Mouse (Mus musculus): ENCODE measurements around the gene Zzef1. TPM values are rescaled to one million over a fixed set of nuclear protein-coding genes. Genes with fewer than 3 reads are reported as not detected.

The Zzef1 gene
- polyA plus RNA-seq, 1 experiment from 2014 or later: 11.7 TPM

- Histone ChIP-seq H3K9ac (ENCODE audit: low read depth, low read length) (no peak overlapping the region), H3K4me3 (ENCODE audit: low read depth, low read length) (no peak overlapping the region), H3K4me1 (replicated peaks; ENCODE audit: control insufficient read depth, insufficient read depth, low read length) (peaks cover 33% of the 10 kb centered on the region), H3K27ac (ENCODE audit: low read depth, low read length) (no peak overlapping the region), H3K36me3 (ENCODE audit: control insufficient read depth, insufficient read depth, low read length) (no peaks in the 10 kb centered on the region), H3K9me3 (ENCODE audit: control insufficient read depth, low read length) (no peaks in the 10 kb centered on the region), H3K27me3 (replicated peaks; ENCODE audit: control insufficient read depth, insufficient read depth, low read length) (peaks cover 25% of the 10 kb centered on the region), H3K4me2 (no peak overlapping the region)
- no peak for DNase-seq (ENCODE audit: low spot score)
- WGBS: 30% methylated on average over 2 of the region's 2 CpGs
- ATAC-seq (replicated peaks; ENCODE audit: low FRiP score): no peak
Measured at GRCm38 (mm10) chr11:72957318-72957717, 161.3 kb downstream of the Zzef1 start.

GRCm38 (mm10) chr11:72959924-72960679 is 164.1 kb downstream of the Zzef1 start:
- H3K9me3 ChIP-seq (ENCODE audit: control insufficient read depth, low read length): no peaks in the 10 kb centered on the region
- 28% methylated on average over 15 of the region's 15 CpGs for WGBS

GRCm38 (mm10) chr11:72960723-72961071 is 164.7 kb downstream of the Zzef1 start:
- ATAC-seq (replicated peaks; ENCODE audit: low FRiP score) (0 out of 2 replicates have a peak, but pooled peaks have one; percentile 1), DNase-seq (ENCODE audit: low spot score) (no peak)
- peak overlapping the region; percentile 57 for H3K9ac ChIP-seq (ENCODE audit: low read depth, low read length)

More at GRCm38 (mm10) chr11:72959924-72960679, 164.1 kb downstream of the Zzef1 start:
- H3K27ac ChIP-seq (ENCODE audit: low read depth, low read length): no peak overlapping the region
- H3K4me1 ChIP-seq (replicated peaks; ENCODE audit: control insufficient read depth, insufficient read depth, low read length): peaks cover 31% of the 10 kb centered on the region
- H3K4me2 ChIP-seq: peak overlapping the region; percentile 88
- DNase-seq (ENCODE audit: low spot score) (no peak), ATAC-seq (replicated peaks; ENCODE audit: low FRiP score) (no peak)
- no peaks in the 10 kb centered on the region for H3K36me3 ChIP-seq (ENCODE audit: control insufficient read depth, insufficient read depth, low read length)
- H3K27me3 ChIP-seq (replicated peaks; ENCODE audit: control insufficient read depth, insufficient read depth, low read length): peaks cover 30% of the 10 kb centered on the region
- peak overlapping the region; percentile 55 for H3K4me3 ChIP-seq (ENCODE audit: low read depth, low read length)
- no peak overlapping the region; the same call in 1 of the 2 replicates for H3K9ac ChIP-seq (ENCODE audit: low read depth, low read length)

GRCm38 (mm10) chr11:72961072-72961980 is 165.3 kb downstream of the Zzef1 start, which contains the start of gene Atp2a3:
Gene Atp2a3 (plus strand): TSS chr11:72961169.
- H3K27ac ChIP-seq (ENCODE audit: low read depth, low read length): no peak within 1 kb of the TSS; the same call in 1 of the 2 replicates
- ATAC-seq (replicated peaks; ENCODE audit: low FRiP score) (peak; percentile 77), DNase-seq (ENCODE audit: low spot score) (peak; percentile 66)
- peaks cover 28% of the 10 kb centered on the region for H3K4me1 ChIP-seq (replicated peaks; ENCODE audit: control insufficient read depth, insufficient read depth, low read length)
- peaks cover 30% of the 10 kb centered on the region for H3K27me3 ChIP-seq (replicated peaks; ENCODE audit: control insufficient read depth, insufficient read depth, low read length)
- no peaks in the 10 kb centered on the region for H3K36me3 ChIP-seq (ENCODE audit: control insufficient read depth, insufficient read depth, low read length)
- peak within 1 kb of the TSS; percentile 57 for H3K9ac ChIP-seq (ENCODE audit: low read depth, low read length)
- H3K9me3 ChIP-seq (ENCODE audit: control insufficient read depth, low read length): no peaks in the 10 kb centered on the region
- H3K4me3 ChIP-seq (ENCODE audit: low read depth, low read length): peak within 1 kb of the TSS; percentile 55
- 3% methylated on average over 69 of the region's 70 CpGs for WGBS
- peak within 1 kb of the TSS; percentile 88 for H3K4me2 ChIP-seq

More at GRCm38 (mm10) chr11:72960723-72961071, 164.7 kb downstream of the Zzef1 start:
- Histone ChIP-seq H3K9me3 (ENCODE audit: control insufficient read depth, low read length) (no peaks in the 10 kb centered on the region), H3K4me3 (ENCODE audit: low read depth, low read length) (peak overlapping the region; percentile 55), H3K4me2 (peak overlapping the region; percentile 88), H3K27me3 (replicated peaks; ENCODE audit: control insufficient read depth, insufficient read depth, low read length) (peaks cover 30% of the 10 kb centered on the region), H3K4me1 (replicated peaks; ENCODE audit: control insufficient read depth, insufficient read depth, low read length) (peaks cover 28% of the 10 kb centered on the region), H3K27ac (ENCODE audit: low read depth, low read length) (no peak overlapping the region), H3K36me3 (ENCODE audit: control insufficient read depth, insufficient read depth, low read length) (no peaks in the 10 kb centered on the region)
- WGBS: 9% methylated on average over 15 of the region's 15 CpGs

- Histone ChIP-seq H3K4me1 (replicated peaks; ENCODE audit: control insufficient read depth, insufficient read depth, low read length) (peaks cover 26% of the 10 kb centered on the region), H3K27ac (ENCODE audit: low read depth, low read length) (no peak overlapping the region), H3K9ac (ENCODE audit: low read depth, low read length) (no peak overlapping the region), H3K9me3 (ENCODE audit: control insufficient read depth, low read length) (no peaks in the 10 kb centered on the region), H3K4me3 (ENCODE audit: low read depth, low read length) (0 out of 2 replicates have a peak overlapping the region, but pooled peaks have one; percentile 6), H3K4me2 (peak overlapping the region; percentile 31), H3K36me3 (ENCODE audit: control insufficient read depth, insufficient read depth, low read length) (no peaks in the 10 kb centered on the region), H3K27me3 (replicated peaks; ENCODE audit: control insufficient read depth, insufficient read depth, low read length) (peaks cover 30% of the 10 kb centered on the region)
- no peak for ATAC-seq (replicated peaks; ENCODE audit: low FRiP score)
- DNase-seq (ENCODE audit: low spot score): no peak
- 68% methylated on average over 2 of the region's 2 CpGs for WGBS
Measured at GRCm38 (mm10) chr11:72962378-72962777, 166.4 kb downstream of the Zzef1 start.

GRCm38 (mm10) chr11:72963058-72963788 is 167.2 kb downstream of the Zzef1 start:
- Histone ChIP-seq H3K4me1 (replicated peaks; ENCODE audit: control insufficient read depth, insufficient read depth, low read length) (peaks cover 23% of the 10 kb centered on the region), H3K9ac (ENCODE audit: low read depth, low read length) (no peak overlapping the region), H3K27ac (ENCODE audit: low read depth, low read length) (no peak overlapping the region), H3K4me3 (ENCODE audit: low read depth, low read length) (no peak overlapping the region), H3K27me3 (replicated peaks; ENCODE audit: control insufficient read depth, insufficient read depth, low read length) (peaks cover 30% of the 10 kb centered on the region), H3K36me3 (ENCODE audit: control insufficient read depth, insufficient read depth, low read length) (no peaks in the 10 kb centered on the region), H3K4me2 (peak overlapping the region; percentile 31), H3K9me3 (ENCODE audit: control insufficient read depth, low read length) (no peaks in the 10 kb centered on the region)
- 32% methylated on average over 7 of the region's 7 CpGs for WGBS
- DNase-seq (ENCODE audit: low spot score): no peak
- no peak for ATAC-seq (replicated peaks; ENCODE audit: low FRiP score)

GRCm38 (mm10) chr11:72963789-72964294 is 167.8 kb downstream of the Zzef1 start:
- Histone ChIP-seq H3K27me3 (replicated peaks; ENCODE audit: control insufficient read depth, insufficient read depth, low read length) (peaks cover 30% of the 10 kb centered on the region), H3K9ac (ENCODE audit: low read depth, low read length) (no peak overlapping the region), H3K4me1 (replicated peaks; ENCODE audit: control insufficient read depth, insufficient read depth, low read length) (peaks cover 23% of the 10 kb centered on the region), H3K36me3 (ENCODE audit: control insufficient read depth, insufficient read depth, low read length) (no peaks in the 10 kb centered on the region), H3K9me3 (ENCODE audit: control insufficient read depth, low read length) (no peaks in the 10 kb centered on the region), H3K27ac (ENCODE audit: low read depth, low read length) (no peak overlapping the region), H3K4me2 (no peak overlapping the region), H3K4me3 (ENCODE audit: low read depth, low read length) (no peak overlapping the region)
- DNase-seq (ENCODE audit: low spot score) (no peak), ATAC-seq (replicated peaks; ENCODE audit: low FRiP score) (no peak)
- 56% methylated on average over 3 of the region's 3 CpGs for WGBS

- ATAC-seq (replicated peaks; ENCODE audit: low FRiP score): no peak
- Histone ChIP-seq H3K9me3 (ENCODE audit: control insufficient read depth, low read length) (no peaks in the 10 kb centered on the region), H3K4me3 (ENCODE audit: low read depth, low read length) (no peak overlapping the region), H3K27ac (ENCODE audit: low read depth, low read length) (no peak overlapping the region), H3K27me3 (replicated peaks; ENCODE audit: control insufficient read depth, insufficient read depth, low read length) (0 out of 2 replicates have a peak, but pooled peaks cover 3% of the 10 kb centered on the region), H3K4me2 (no peak overlapping the region), H3K9ac (ENCODE audit: low read depth, low read length) (no peak overlapping the region), H3K36me3 (ENCODE audit: control insufficient read depth, insufficient read depth, low read length) (no peaks in the 10 kb centered on the region), H3K4me1 (replicated peaks; ENCODE audit: control insufficient read depth, insufficient read depth, low read length) (no peaks in the 10 kb centered on the region)
- DNase-seq (ENCODE audit: low spot score): no peak
- 77% methylated on average over 13 of the region's 13 CpGs for WGBS
Measured at GRCm38 (mm10) chr11:72974995-72975503, 179.0 kb downstream of the Zzef1 start.

Measured in liver, embryonic 11.5 days (tissue).